Mouse (Mus musculus): ENCODE results near the gene Shank2. TPM values are rescaled to one million over a fixed set of nuclear protein-coding genes. Genes with fewer than 3 reads are reported as not detected.

The Shank2 gene
- polyA plus RNA-seq, 1 experiment from 2014 or later, result 9.1 TPM

DNA sequence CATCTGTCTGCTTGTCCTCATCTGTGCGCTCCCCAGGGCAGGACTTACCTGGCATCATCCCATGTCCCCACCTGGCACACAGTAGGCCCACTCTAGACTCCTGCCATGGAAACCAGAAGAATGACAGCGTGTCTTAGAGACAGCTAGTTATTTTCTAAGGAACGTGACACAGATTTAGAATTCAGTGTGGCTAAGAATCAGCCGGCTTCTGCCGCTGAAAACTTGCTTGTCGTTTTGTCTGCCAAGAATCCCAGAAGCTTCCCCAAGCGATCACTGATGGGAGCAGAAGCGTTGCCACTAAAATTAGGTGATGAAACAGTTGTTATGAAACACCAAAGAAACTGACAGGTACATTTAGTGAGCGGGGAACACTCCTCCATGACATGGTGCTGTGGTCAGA is 208.8 kb downstream of the Shank2 start:
- Histone ChIP-seq H3K9ac (replicated peaks; ENCODE audit: low read length) (no peak overlapping the region), H3K27me3 (ENCODE audit: control insufficient read depth, insufficient read depth, low read length) (no peaks in the 10 kb centered on the region), H3K4me3 (replicated peaks; ENCODE audit: low read depth, low read length) (no peak overlapping the region), H3K36me3 (ENCODE audit: control insufficient read depth, insufficient read depth, low read length) (no peaks in the 10 kb centered on the region), H3K27ac (replicated peaks; ENCODE audit: low read depth, low read length) (no peak overlapping the region), H3K4me2 (ENCODE audit: low read length) (no peak overlapping the region), H3K9me3 (ENCODE audit: control insufficient read depth, low read length) (no peaks in the 10 kb centered on the region), H3K4me1 (ENCODE audit: control insufficient read depth, insufficient read depth, low read length) (no peaks in the 10 kb centered on the region)
- 83% methylated on average over 9 of the region's 9 CpGs for WGBS
- DNase-seq (no peak), ATAC-seq (ENCODE audit: low FRiP score, low TSS enrichment) (no peak)

DNA sequence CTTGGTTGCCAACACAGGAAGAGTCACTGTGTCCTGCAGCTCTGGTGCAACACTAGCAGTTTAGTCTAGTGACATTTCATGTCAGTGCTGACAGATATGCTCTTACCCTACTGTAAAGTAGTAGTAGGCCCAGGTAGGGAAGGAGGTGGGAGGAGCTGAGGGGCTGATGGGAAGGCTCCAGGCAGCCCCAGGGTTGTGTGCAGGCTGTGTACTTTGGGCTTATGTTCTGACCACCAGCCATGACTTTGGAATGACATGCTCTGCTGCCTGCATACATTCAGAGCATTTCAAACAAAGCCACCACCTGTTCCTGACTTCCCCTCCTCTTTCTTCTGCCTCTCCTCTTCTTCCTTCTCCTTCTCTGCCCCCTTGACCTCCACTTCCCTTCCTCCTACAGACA is 211.0 kb downstream of the Shank2 start:
- no peaks in the 10 kb centered on the region for H3K27me3 ChIP-seq (ENCODE audit: control insufficient read depth, insufficient read depth, low read length)
- H3K9me3 ChIP-seq (ENCODE audit: control insufficient read depth, low read length), result no peaks in the 10 kb centered on the region
- no peak overlapping the region for H3K27ac ChIP-seq (replicated peaks; ENCODE audit: low read depth, low read length)
- H3K4me2 ChIP-seq (ENCODE audit: low read length), result no peak overlapping the region
- no peak overlapping the region for H3K9ac ChIP-seq (replicated peaks; ENCODE audit: low read length)
- no peak for ATAC-seq (ENCODE audit: low FRiP score, low TSS enrichment)
- DNase-seq, result no peak
- H3K4me3 ChIP-seq (replicated peaks; ENCODE audit: low read depth, low read length), result no peak overlapping the region
- H3K36me3 ChIP-seq (ENCODE audit: control insufficient read depth, insufficient read depth, low read length), result no peaks in the 10 kb centered on the region
- no peaks in the 10 kb centered on the region for H3K4me1 ChIP-seq (ENCODE audit: control insufficient read depth, insufficient read depth, low read length)

DNA sequence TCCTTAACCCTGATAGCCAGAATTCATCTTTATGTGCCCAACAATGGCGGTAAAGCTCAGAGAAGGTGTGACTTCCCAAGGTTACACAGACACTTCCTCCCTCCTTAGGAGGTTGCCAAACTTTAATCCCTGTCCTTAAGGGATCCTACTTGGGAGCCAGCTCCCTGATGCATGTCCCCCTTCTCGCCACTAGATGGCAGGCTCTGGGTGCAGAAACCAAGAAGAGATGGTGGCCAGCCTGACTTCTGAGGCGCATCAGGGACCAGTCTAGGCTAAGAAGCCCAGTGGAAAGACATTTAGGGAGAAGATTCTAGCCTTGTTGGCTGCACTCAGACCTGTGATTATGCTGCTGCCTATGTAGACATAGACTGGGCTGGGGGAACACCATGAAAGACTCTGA is 215.5 kb downstream of the Shank2 start:
- H3K9ac ChIP-seq (replicated peaks; ENCODE audit: low read length), result no peak overlapping the region
- DNase-seq (peak; percentile 89), ATAC-seq (ENCODE audit: low FRiP score, low TSS enrichment) (no peak)
- H3K4me1 ChIP-seq (ENCODE audit: control insufficient read depth, insufficient read depth, low read length), result no peaks in the 10 kb centered on the region
- H3K4me3 ChIP-seq (replicated peaks; ENCODE audit: low read depth, low read length), result no peak overlapping the region
- no peak overlapping the region for H3K27ac ChIP-seq (replicated peaks; ENCODE audit: low read depth, low read length)
- no peaks in the 10 kb centered on the region for H3K27me3 ChIP-seq (ENCODE audit: control insufficient read depth, insufficient read depth, low read length)
- H3K9me3 ChIP-seq (ENCODE audit: control insufficient read depth, low read length), result no peaks in the 10 kb centered on the region
- no peak overlapping the region for H3K4me2 ChIP-seq (ENCODE audit: low read length)
- no peaks in the 10 kb centered on the region for H3K36me3 ChIP-seq (ENCODE audit: control insufficient read depth, insufficient read depth, low read length)
- WGBS, result 3% methylated on average over 3 of the region's 3 CpGs

DNA sequence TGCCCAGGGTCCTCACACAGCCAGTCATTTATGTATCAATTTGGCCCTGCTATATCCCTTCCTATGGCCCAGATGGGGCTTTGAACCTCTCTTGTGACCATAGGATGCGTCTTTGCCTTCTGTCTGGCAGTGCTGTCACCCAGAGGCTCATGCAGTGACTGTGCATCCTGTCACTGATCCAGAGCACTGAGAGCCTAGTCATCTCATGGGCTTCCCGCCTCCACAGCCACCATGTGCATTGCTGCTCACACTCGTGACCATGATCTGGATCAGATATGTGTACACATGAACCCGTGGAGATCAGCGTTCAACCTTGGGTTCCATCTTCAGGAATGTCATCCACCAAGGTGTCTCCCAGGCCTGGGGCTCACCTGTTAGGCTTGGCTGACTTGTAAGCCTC is 227.0 kb downstream of the Shank2 start:
- Histone ChIP-seq H3K4me3 (replicated peaks; ENCODE audit: low read depth, low read length) (no peak overlapping the region), H3K9ac (replicated peaks; ENCODE audit: low read length) (no peak overlapping the region), H3K9me3 (ENCODE audit: control insufficient read depth, low read length) (no peaks in the 10 kb centered on the region), H3K4me2 (ENCODE audit: low read length) (no peak overlapping the region), H3K27me3 (ENCODE audit: control insufficient read depth, insufficient read depth, low read length) (no peaks in the 10 kb centered on the region), H3K36me3 (ENCODE audit: control insufficient read depth, insufficient read depth, low read length) (no peaks in the 10 kb centered on the region), H3K27ac (replicated peaks; ENCODE audit: low read depth, low read length) (no peak overlapping the region), H3K4me1 (ENCODE audit: control insufficient read depth, insufficient read depth, low read length) (peaks cover 12% of the 10 kb centered on the region)
- DNase-seq, result no peak
- WGBS, result 87% methylated on average over 5 of the region's 5 CpGs
- no peak for ATAC-seq (ENCODE audit: low FRiP score, low TSS enrichment)

DNA sequence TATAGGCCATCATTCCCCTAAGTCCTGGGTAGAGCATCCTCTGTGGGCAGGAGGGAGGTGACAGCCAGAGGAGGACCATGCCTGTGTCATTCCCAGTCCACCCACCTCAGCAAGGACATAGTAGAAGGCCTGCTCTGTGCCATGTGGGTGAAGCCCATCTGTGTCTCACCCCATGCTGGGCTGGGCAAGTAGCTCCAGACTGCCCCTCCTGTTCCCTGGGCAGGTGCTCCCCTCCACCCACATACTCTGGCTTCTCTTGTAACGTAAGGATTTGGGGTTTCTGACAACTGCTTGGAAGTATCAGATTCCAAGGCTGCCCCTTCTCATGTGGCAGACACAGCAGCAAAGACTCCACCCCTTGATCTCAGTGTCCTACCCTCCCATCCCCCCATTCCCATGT is 227.7 kb downstream of the Shank2 start:
- H3K36me3 ChIP-seq (ENCODE audit: control insufficient read depth, insufficient read depth, low read length), result no peaks in the 10 kb centered on the region
- H3K9ac ChIP-seq (replicated peaks; ENCODE audit: low read length), result no peak overlapping the region
- H3K4me2 ChIP-seq (ENCODE audit: low read length), result no peak overlapping the region
- no peak overlapping the region for H3K4me3 ChIP-seq (replicated peaks; ENCODE audit: low read depth, low read length)
- ATAC-seq (ENCODE audit: low FRiP score, low TSS enrichment), result no peak
- WGBS, result 54% methylated on average over 1 of the region's 1 CpGs
- DNase-seq, result no peak
- H3K4me1 ChIP-seq (ENCODE audit: control insufficient read depth, insufficient read depth, low read length), result peaks cover 12% of the 10 kb centered on the region
- no peak overlapping the region for H3K27ac ChIP-seq (replicated peaks; ENCODE audit: low read depth, low read length)
- no peaks in the 10 kb centered on the region for H3K9me3 ChIP-seq (ENCODE audit: control insufficient read depth, low read length)
- no peaks in the 10 kb centered on the region for H3K27me3 ChIP-seq (ENCODE audit: control insufficient read depth, insufficient read depth, low read length)

- no peak overlapping the region for H3K4me3 ChIP-seq (replicated peaks; ENCODE audit: low read depth, low read length)
- H3K9ac ChIP-seq (replicated peaks; ENCODE audit: low read length), result no peak overlapping the region
- no peaks in the 10 kb centered on the region for H3K9me3 ChIP-seq (ENCODE audit: control insufficient read depth, low read length)
- no peaks in the 10 kb centered on the region for H3K27me3 ChIP-seq (ENCODE audit: control insufficient read depth, insufficient read depth, low read length)
- H3K27ac ChIP-seq (replicated peaks; ENCODE audit: low read depth, low read length), result 0 out of 2 replicates have a peak overlapping the region, but pooled peaks have one; percentile 26
- peaks cover 12% of the 10 kb centered on the region for H3K4me1 ChIP-seq (ENCODE audit: control insufficient read depth, insufficient read depth, low read length)
- no peak for ATAC-seq (ENCODE audit: low FRiP score, low TSS enrichment)
- WGBS, result 28% methylated on average over 5 of the region's 5 CpGs
- no peak for DNase-seq
- no peak overlapping the region for H3K4me2 ChIP-seq (ENCODE audit: low read length)
- H3K36me3 ChIP-seq (ENCODE audit: control insufficient read depth, insufficient read depth, low read length), result no peaks in the 10 kb centered on the region
These were observed 230.5 kb downstream of the Shank2 start for GRCm38 (mm10) chr7:144232132-144232706.

- H3K27ac ChIP-seq (replicated peaks; ENCODE audit: low read depth, low read length), result no peak overlapping the region
- 84% methylated on average over 8 of the region's 8 CpGs for WGBS
These were observed 231.8 kb downstream of the Shank2 start for GRCm38 (mm10) chr7:144233479-144233878.

GRCm38 (mm10) chr7:144234783-144235182 is 233.1 kb downstream of the Shank2 start:
- ATAC-seq (ENCODE audit: low FRiP score, low TSS enrichment) (no peak), DNase-seq (no peak)
- WGBS, result 63% methylated on average over 5 of the region's 5 CpGs
- Histone ChIP-seq H3K36me3 (ENCODE audit: control insufficient read depth, insufficient read depth, low read length) (no peaks in the 10 kb centered on the region), H3K9me3 (ENCODE audit: control insufficient read depth, low read length) (no peaks in the 10 kb centered on the region), H3K9ac (replicated peaks; ENCODE audit: low read length) (no peak overlapping the region), H3K27me3 (ENCODE audit: control insufficient read depth, insufficient read depth, low read length) (no peaks in the 10 kb centered on the region), H3K4me3 (replicated peaks; ENCODE audit: low read depth, low read length) (no peak overlapping the region), H3K27ac (replicated peaks; ENCODE audit: low read depth, low read length) (no peak overlapping the region), H3K4me2 (ENCODE audit: low read length) (no peak overlapping the region), H3K4me1 (ENCODE audit: control insufficient read depth, insufficient read depth, low read length) (peaks cover 34% of the 10 kb centered on the region)

More at GRCm38 (mm10) chr7:144233479-144233878, 231.8 kb downstream of the Shank2 start:
- H3K27me3 ChIP-seq (ENCODE audit: control insufficient read depth, insufficient read depth, low read length), result no peaks in the 10 kb centered on the region
- no peak overlapping the region for H3K4me3 ChIP-seq (replicated peaks; ENCODE audit: low read depth, low read length)
- H3K9ac ChIP-seq (replicated peaks; ENCODE audit: low read length), result no peak overlapping the region
- no peaks in the 10 kb centered on the region for H3K36me3 ChIP-seq (ENCODE audit: control insufficient read depth, insufficient read depth, low read length)
- no peak overlapping the region for H3K4me2 ChIP-seq (ENCODE audit: low read length)
- ATAC-seq (ENCODE audit: low FRiP score, low TSS enrichment) (no peak), DNase-seq (no peak)
- H3K9me3 ChIP-seq (ENCODE audit: control insufficient read depth, low read length), result no peaks in the 10 kb centered on the region
- peaks cover 21% of the 10 kb centered on the region for H3K4me1 ChIP-seq (ENCODE audit: control insufficient read depth, insufficient read depth, low read length)

DNA sequence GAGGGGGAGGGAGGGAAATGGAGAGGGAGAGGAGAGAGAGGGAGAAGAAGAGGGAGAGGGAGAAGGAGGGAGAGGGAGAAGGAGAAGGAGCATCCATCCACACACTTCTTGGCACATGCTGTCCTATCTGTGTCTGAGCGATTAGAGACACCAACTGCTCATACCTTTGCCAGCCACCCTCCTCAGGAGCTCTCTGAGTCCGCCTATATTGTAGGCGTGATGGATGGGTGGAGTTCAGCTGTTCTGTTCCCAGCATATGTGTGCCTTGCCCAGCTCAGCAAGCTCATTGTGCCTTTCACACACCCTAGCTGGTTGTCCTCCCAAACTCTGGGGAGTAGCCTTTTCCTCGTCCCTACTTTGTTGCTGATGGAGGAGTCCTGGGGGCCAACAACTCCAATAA is 233.8 kb downstream of the Shank2 start:
- 87% methylated on average over 4 of the region's 4 CpGs for WGBS
- ATAC-seq (ENCODE audit: low FRiP score, low TSS enrichment), result no peak
- peaks cover 42% of the 10 kb centered on the region for H3K4me1 ChIP-seq (ENCODE audit: control insufficient read depth, insufficient read depth, low read length)

More for the DNA sequence above, 233.8 kb downstream of the Shank2 start:
- no peaks in the 10 kb centered on the region for H3K27me3 ChIP-seq (ENCODE audit: control insufficient read depth, insufficient read depth, low read length)
- H3K4me3 ChIP-seq (replicated peaks; ENCODE audit: low read depth, low read length), result no peak overlapping the region
- DNase-seq, result no peak
- H3K9ac ChIP-seq (replicated peaks; ENCODE audit: low read length), result no peak overlapping the region
- no peak overlapping the region for H3K27ac ChIP-seq (replicated peaks; ENCODE audit: low read depth, low read length)
- H3K36me3 ChIP-seq (ENCODE audit: control insufficient read depth, insufficient read depth, low read length), result no peaks in the 10 kb centered on the region
- H3K4me2 ChIP-seq (ENCODE audit: low read length), result no peak overlapping the region
- no peaks in the 10 kb centered on the region for H3K9me3 ChIP-seq (ENCODE audit: control insufficient read depth, low read length)

Measured in midbrain, embryonic 14.5 days (tissue).